Mouse (Mus musculus): ENCODE results near the gene Ikzf2.

Gene Ikzf2

DNA sequence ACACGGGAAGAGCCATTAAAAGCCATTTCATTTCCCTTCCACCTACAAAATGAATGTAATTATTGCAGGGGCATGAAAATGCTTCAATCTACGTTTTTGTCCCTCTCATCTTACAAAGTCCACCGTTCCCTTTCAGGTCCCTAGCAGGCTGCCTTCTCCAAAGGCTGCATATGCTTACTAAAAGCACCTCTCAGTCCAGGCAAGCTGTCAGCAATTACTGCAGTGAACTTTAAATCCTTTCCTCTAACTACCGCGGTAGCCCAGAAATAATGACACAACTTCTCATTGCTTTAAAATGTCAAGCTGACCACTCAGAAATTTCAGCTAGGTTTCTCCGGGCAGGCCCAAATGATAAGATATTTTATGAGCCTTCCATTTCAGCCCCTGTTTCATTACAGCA lies 95.2 kb downstream of the Ikzf2 start:
- DNase-seq (ENCODE audit: low read depth) = no peak

DNA sequence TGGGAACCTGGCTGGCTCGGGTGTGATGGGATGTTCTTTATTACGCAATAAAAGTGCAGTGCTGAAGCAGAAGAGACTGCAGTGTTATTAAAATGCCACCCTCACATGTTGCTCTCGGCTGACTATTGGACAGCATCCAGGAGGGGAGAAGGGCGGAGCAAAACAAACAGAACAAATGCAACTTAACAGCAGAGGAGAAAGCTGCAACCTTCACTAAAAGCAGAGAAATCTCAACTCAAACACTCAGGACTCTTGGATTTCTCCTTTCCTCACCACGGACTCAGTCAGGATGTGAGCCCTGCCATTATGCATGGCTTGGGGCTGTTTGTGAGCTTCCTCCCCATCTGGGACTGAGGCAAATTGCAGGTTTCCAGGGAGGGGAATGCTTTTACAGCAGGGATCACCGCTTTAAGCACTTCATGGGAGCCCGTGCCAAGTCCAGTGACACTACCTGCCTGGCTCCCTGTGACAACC lies 95.7 kb downstream of the Ikzf2 start:
- no peak for DNase-seq (ENCODE audit: low read depth)

DNA sequence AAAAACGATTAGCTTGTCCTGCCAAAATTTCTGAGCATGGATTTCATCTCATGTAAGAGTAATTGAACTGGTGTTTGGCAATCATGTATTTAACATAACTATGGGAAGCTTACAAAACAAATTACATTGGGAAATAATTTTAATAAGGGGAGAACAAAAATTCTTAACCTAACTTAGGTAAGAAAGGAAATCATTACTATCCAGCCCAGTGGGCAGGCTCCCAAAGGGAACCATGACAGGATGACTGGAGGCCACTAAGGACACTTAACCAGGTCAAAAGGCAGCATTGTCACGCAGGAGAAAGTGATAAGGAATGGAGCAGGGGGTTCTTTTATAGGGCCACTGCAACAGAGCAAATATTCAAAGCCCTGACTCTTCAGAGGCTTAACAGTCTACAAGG lies 101.5 kb downstream of the Ikzf2 start:
- no peak for DNase-seq (ENCODE audit: low read depth)

DNA sequence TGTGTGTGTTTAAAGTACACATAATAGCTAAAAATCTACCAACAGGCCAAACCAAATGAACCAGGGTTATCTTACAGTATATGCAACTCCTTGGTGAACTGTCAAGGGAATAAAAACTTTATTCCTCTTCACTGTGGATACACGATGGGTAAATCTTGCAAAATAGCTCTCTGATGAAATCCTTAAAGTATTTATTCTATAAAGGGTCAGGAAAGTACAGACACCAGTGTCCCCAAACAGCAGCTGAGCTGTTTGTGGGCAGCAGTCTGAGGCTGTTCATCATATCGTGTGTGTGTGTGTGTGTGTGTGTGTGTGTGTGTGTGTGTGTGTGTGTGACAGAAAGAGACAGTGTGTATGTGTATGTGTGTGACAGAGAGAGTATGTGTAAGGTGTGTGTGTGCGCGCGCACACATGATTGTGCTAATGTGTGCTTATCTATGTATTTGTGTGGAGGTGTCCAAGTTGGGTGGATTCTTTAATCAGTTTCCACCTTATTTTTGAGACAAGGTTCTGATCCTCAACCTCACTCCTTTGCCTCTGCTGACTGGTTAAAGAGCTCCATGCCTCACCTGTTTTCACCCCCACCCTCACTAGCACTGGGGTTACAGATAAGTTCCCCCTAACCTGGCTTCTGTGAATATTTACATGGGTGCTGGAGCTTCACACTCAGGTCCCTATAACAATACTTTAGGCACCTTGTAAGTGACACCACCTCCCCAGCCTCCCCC lies 102.9 kb downstream of the Ikzf2 start:
- DNase-seq (ENCODE audit: low read depth) = no peak

DNA sequence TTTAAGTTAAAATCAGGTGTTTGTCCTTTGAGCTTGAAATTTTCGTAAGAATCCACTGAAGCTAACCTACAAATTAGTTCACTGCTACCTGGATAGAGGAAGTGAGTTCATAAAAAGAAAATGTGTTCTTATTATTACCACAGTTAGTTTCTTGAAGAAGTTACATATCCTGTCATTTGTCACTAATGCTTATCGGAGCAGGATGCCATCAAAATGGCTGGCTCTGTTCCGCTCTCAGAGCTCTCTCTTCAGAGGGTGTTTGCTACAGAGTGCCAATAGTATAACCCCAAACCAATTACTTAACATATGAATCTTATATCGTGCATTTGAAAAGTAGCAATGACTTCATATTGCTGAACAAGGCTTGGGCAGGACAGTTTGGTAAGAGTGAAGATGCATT lies 108.1 kb downstream of the Ikzf2 start:
- DNase-seq (ENCODE audit: low read depth) = no peak

DNA sequence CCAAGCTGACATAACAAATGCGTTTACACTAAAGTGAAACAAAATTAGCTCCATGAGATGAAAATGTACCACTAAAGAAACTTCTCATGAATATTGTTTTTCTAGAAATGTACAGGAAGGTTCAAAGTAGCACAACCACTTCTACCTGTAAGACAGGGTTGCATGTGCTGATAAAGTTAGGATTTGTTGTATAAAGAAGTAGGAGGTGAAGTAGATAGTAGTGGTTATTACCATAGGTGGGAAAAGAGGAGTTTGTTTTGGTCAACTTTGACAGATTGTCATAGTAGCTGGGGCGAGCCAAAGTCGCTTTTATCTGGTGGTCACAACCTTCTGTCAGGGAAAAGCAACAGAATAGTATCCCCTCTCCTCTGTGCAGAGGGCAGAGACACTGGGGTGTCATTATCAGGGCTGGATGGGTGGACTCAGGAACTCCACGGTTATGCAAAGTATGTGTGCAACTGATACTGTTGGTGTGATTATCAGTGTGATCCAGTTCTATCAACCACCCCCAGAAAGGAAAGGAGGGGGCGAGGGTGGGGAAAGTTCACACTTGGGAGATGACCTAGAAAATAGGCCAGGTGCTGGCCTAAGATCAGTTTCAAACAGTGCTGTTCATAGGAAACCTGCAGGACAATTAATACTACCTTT lies 127.5 kb downstream of the Ikzf2 start:
- no peak for DNase-seq (ENCODE audit: low read depth)

DNA sequence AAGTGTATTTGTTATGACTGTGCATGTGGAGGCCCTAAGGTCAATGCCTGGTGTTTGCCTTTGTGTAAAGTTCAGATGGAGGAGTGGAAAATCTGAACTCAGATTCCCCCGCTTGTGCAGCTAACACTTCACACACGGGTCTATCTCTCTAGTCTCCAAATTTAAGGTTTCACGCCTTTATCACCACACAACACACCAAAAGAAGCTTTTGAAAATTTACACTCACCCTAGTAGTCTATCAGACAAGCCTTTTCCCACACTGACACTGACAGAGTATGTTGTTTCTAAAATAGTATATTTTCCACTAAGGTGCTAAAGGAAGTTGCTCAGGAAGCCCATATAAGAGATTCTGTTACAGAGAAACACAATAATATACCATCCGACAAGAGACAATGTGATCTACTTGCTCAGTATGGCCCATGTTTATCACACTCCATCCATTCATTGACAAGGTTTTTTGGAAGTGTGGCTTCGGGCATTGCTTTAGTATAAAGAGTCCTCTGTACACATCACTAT lies 131.4 kb downstream of the Ikzf2 start:
- peak; percentile 81 for DNase-seq (ENCODE audit: low read depth)

DNA sequence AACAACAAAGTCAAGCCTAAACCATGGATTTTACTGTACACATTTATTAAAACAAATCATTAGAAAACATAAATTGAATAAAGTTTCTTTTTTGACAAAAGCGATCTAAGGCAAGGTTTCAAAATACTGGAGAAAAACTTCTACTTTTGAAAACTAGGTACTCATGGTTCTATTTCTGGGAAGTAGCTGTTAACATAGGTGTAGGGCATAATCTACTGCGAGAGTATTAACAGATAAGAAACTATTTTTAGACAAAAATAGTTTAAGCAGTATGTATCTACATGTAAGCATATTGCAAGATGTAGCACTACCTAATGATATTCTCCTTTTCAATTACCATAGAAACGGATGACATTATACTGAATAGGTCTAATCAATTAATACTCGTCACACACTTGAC lies 137.1 kb downstream of the Ikzf2 start:
- DNase-seq (ENCODE audit: low read depth) = no peak

DNA sequence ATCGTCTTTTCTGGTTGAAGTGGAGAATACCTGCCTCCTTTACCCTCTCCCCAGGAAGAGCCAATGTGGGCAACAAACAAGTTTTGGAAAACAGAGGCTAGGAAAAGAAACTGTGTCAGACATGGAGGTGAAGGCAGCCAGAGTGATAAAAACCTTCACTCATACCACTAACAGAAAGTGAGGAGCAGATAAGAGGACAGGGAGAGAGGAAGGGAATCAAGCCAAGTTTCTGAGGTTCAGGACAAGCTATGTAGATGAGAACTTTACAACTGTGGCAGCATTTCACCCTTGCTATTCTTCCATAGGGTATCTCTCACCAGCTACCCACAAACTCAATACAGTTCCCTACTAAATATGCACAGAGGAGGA lies 141.2 kb downstream of the Ikzf2 start:
- DNase-seq (ENCODE audit: low read depth) = no peak

DNA sequence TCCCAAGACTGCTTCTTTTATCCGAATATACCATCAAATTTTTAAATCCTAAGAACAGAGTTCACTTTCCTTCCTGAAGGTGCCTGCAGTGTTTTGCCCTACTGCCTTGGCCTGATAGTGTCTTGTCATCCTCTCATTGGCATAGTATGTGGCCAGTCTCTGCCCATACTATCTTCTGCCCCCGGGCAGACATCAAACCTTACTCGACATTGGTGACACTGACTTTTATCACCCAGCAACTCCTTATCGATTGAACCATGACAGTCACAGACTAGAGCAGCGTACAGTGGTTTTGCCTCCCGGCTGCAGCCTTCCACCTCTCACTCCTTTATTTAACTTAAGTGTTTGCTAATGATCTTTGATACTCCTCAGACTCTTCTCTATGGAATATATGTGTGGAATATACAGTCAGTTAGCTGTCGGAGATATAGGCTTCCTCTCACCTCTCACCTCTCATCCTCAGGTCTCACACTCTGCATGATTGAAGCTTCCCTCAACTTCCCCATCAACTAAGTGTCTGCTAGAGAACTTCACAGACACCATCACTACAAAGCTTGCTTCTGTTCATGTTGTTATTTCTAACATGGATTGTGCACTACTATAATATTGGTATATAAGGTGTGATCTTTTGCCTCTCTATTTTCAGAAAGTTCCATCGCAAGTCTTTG lies 141.7 kb downstream of the Ikzf2 start:
- DNase-seq (ENCODE audit: low read depth) = peak; percentile 78

DNA sequence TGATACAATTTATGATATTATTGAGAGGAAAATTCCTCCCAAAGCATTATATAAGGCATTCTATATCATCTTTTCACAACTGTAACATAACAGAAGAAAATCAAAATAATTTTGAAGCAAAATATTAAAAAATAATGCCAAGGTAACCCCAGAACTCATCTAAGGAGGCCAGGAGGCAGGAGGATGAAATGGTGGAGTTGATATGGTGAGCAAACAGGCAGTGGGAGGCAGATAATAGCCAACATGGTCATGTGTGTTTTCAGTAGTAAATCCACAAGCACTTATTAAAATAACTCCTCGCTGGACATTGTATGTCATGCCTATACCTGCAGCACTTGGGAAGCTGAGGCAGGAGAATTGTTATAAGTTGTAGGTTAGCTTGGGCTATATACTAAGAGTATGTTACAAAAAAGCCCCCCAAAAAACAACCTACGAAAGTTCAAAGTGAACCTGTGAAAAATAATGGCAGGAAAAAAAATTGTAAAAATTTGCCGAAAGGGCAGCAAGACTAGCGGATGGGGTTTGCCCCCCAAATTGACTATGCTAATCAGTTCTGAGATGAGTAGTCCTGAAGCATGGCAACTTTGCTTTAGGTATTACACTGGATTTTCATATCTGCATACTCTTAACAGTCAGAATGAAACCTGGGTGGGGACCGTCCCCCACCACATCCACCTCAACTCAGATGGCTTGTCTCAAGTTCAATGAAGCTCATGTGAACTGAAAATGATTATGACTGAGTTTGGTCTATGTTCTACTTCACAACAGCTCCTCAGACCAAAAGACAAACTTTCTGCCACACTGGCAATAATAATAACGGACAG lies 143.1 kb downstream of the Ikzf2 start:
- peak; percentile 96 for DNase-seq (ENCODE audit: low read depth)

DNA sequence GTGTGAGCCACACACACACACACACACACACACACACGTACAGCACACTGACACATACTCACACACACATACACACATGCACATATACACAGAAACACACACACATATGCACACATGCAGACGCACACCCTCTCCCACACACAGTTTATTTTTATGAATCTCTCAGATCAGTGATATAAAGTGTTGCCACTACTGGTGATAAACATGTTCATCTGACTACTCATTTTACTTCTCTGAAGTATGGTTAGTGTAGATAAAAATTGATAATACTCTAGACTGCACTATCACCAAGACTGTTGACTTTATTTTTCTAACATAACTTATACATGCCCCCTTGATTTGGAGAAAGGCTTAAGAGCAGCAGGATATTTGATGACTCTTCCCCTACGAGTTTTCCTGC lies 144.5 kb downstream of the Ikzf2 start:
- DNase-seq (ENCODE audit: low read depth) = peak; percentile 66

DNA sequence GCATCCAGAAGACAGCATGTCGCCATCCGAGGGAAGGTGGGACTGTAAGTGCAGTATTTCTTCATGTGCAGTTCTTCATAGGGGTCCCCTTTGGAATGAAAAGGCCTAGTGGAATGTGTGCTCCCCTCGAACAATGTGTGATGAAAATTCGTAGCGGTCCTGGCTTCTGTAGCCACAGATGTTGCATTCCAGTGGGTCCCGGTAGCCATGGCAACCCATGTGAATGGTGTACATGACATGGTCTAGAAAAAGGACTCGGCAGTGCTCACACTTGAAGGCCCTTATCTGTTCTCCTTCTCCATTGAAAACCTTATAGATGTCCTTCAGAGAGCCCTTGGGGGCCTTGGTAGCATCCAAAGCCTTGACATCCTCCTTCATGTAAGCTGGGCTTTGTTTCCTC lies 148.4 kb downstream of the Ikzf2 start:
- DNase-seq (ENCODE audit: low read depth) = peak; percentile 60

DNA sequence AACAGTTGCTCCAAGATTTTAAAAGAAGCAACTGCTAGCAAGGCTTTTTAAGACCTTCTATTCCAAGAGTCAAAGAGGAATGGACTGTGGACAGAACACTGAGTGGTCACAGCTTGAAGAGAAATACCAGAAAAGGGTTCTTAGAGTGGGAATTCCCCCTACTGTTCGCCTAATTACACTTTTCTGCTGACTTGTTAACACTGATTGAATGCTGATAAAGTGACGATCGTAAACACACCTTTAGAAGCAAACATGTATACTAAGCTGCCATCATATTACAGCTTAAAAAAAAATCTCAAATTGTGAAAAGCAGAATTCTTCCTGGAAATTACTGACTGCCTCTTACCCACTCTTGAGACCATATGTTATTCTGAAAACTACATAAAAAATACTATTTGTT lies 149.4 kb downstream of the Ikzf2 start:
- DNase-seq (ENCODE audit: low read depth) = peak; percentile 89

DNA sequence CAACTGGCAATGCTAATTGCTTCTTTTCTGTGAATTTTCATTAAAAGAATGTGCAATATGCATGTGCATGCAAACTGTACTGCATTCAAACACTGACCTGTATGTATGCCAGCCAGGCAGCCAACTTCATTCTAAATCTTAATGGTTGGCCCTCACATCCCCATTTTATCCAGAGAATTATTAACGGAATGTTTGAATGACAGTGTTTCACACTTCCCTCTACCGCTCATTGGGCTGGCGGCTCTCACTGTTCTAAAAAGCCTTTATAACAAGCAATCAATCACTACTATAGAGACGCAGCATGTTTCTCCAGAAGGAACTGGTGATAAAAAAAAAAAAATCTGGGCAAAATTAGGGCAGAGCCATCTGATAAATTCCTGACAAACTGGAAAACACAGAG lies 151.5 kb downstream of the Ikzf2 start:
- DNase-seq (ENCODE audit: low read depth) = no peak

DNA sequence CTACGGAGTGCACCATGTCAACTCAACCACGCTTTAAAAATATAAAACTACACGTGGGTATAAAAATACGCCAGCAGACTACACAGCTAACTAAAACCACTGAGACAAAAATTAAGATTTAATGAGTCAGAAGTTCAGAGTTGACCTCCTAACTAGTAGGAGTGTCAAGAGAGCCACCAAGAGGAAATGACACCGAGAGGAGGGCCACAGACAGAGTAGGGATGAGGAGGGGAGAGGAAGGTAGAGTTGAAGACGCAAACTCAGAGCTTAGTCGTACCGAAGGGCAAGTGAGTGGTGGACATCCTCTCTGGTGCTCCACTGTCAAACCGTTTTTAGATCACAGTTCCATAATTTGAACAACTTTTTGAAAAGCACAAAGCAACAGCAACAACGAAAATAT lies 154.0 kb downstream of the Ikzf2 start:
- DNase-seq (ENCODE audit: low read depth) = peak; percentile 66

DNA sequence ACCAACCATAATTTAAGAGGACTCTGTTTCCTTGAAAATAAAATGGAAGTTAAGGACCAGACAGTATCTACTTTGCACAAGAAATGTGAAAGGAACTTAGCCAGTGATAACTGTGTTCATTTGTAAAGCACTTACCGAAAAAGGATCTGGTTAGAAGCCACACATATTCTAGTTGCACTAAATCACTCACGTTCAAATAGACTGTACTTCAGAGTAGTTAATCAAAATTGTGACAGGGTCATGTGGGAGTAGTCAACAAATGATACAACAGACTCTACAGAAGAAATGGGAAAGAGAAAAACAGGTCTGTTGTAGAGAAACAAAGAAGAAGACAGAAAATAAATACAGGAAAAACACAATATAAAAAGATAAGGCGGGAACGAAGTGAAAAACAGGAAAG lies 158.3 kb downstream of the Ikzf2 start:
- no peak for DNase-seq (ENCODE audit: low read depth)

DNA sequence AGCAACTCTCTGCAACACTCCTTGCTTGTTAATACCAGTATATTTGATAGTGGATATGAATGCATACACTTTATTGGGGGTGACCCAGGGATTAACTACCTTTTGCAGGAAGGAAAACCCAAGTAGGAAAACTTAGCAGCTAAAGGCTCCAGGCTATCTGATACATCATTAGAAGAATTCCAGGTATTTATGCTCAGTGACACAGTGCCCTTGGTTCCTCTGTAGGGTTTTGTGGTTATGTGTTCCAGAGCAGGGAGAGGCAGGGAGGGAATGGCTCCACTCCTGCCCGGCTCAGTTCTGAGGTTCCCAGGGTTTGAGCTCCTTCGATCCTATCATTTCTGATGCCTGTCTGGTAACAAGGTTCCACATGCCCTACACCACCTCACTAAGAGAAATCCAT lies 165.4 kb downstream of the Ikzf2 start:
- DNase-seq (ENCODE audit: low read depth) = no peak

DNA sequence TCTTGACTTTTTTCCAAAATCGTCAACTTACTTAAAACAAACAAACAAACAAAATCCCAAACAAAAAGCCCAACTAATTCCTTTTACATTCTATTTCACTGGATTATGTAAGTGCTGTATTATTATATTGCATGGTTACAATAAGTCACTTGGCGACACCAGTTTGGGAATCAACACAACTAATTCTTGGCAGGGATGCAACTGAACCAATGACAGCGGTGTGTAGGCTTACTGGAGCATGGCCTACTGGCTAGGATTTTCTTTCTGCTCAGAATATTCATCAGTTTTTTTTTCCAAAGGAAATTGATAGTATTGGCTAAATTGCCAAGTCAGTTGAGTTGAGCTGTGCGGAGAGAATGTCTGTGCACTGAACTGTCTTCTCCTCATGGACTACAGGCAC lies 167.7 kb downstream of the Ikzf2 start:
- DNase-seq (ENCODE audit: low read depth) = no peak

DNA sequence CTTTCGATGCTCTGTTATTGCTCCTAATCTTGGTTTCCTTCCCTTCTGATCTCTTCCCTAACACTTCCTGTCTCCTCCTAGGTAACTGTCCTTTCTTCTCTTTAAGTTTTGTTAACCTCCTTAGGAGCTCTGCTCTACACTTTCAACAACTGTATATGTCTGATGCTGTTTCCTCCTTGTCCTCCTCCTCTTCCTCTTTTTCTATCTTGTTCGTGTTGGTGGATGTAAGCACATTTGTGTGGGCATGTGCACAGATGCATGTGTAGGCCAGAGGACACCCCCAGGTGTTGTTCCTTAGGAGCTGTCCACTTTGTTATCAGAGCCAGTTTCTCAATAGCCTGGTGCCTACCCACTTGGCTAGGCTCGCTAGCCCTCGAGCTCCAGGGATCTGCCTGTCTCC lies 169.0 kb downstream of the Ikzf2 start:
- DNase-seq (ENCODE audit: low read depth) = no peak

DNA sequence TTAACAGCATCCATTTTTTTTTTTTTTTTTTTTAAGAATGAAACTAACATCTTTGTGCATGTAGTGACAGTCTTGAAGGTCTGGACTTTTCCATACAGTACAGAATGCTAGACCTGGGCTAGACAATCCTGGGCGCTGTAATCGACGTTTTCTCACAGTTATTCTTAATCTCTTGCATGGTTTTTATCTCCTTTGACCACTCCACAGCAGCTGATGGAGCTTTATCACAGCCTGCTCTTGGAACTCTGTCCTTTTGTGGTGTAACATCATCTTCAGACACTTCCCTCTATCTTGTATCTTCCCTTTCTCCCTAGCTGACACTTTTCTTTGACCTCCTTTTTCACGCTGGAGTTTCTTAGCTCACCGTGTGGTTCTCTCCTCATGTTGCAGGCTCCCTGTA lies 170.9 kb downstream of the Ikzf2 start:
- DNase-seq (ENCODE audit: low read depth) = no peak

DNA sequence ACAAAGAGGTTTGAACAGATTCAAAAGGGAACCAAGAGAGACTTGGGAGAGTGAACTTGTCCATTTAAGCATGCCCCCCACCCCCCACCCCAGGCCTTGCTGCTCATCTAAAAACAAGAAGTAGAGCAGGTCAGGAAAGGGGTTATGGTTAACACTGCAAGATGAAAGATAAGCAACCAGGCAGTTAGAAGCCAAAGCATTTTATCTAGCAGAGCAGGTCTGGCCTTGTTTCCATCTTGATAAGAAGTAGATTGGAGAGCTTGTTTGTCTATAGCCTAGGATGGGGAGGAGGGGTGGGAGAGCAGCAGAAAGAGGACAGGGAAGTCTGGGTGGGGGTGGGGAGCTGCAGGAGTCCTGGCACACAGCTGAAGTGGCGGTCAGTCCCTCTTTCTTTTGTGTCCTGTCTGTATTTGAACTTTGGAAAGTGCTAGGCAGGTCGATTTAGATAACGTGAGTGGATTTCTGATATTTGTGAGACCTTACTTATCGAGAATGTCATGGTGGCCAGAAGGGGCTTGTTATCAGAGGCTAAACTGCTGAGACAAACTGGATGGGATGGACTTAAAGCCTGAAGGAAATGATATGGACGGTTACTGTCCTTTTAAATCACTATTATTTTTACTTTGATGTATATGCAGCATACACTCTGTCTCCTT lies 173.3 kb downstream of the Ikzf2 start:
- DNase-seq (ENCODE audit: low read depth) = peak; percentile 52
